Comparison of ENCODE assay signal across 16 mouse cellular contexts in genomic region chr9:91587271-91587670, GRCm38 (mm10).
DNase-seq lines count a peak whose midpoint lies in the region; ATAC-seq and TF ChIP-seq lines count a peak whose summit lies in the region.
"Had no signal": no experiment of that assay in that cellular context is flagged by ENCODE, and none has a peak within 500 bp of the region (broad histone marks: within the 10 kb centered on the region; RNA-seq: fewer than 3 reads in every experiment).

No protein-coding gene starts in this region.

- 0 out of 2 replicates have a peak, but pooled peaks cover 3% of the 10 kb centered on the region for H3K4me1 ChIP-seq in forebrain, embryonic 15.5 days
- peaks cover 2% of the 10 kb centered on the region; the same call in 1 of the 2 replicates for H3K4me1 ChIP-seq in forebrain, embryonic 10.5 days
- H3K4me1 ChIP-seq in midbrain, postnatal 0 days (ENCODE audit: insufficient read depth, low read length): no peaks in the 10 kb centered on the region
- H3K4me1 ChIP-seq in midbrain, embryonic 13.5 days (replicated peaks): 0 out of 2 replicates have a peak, but pooled peaks cover 5% of the 10 kb centered on the region
- H3K4me1 ChIP-seq in forebrain, postnatal 0 days (ENCODE audit: insufficient read depth): no peaks in the 10 kb centered on the region; the same call in 1 of the 2 replicates
- H3K4me1 ChIP-seq: embryonic facial prominence, embryonic 12.5 days; heart, embryonic 13.5 days had no signal

- ATAC-seq in forebrain, embryonic 15.5 days (replicated peaks): peak; percentile 85
- ATAC-seq in midbrain, postnatal 0 days (ENCODE audit: low FRiP score): 0 out of 2 replicates have a peak, but pooled peaks have one; percentile 31
- ATAC-seq in midbrain, embryonic 13.5 days: no peak
- ATAC-seq in forebrain, postnatal 0 days: peak; percentile 53; the same call in 1 of the 2 replicates
- ATAC-seq in megakaryocyte progenitor cell, adult 5-6 weeks (replicated peaks; ENCODE audit: poor library complexity): peak; percentile 62
- ATAC-seq: intestine, embryonic 16.5 days had no signal

- no peak for TF ChIP-seq CTCF in midbrain, postnatal 0 days (IDR thresholded peaks at IDR 0.05)
- no peak for TF ChIP-seq CTCF in forebrain, postnatal 0 days (IDR thresholded peaks at IDR 0.05; ENCODE audit: low read depth)

- no peak overlapping the region for H3K4me3 ChIP-seq in forebrain, embryonic 15.5 days
- H3K4me3 ChIP-seq in forebrain, embryonic 10.5 days: no peak overlapping the region
- H3K4me3 ChIP-seq in midbrain, postnatal 0 days (ENCODE audit: low read depth, low read length): no peak overlapping the region
- H3K4me3 ChIP-seq in midbrain, embryonic 13.5 days (replicated peaks): no peak overlapping the region
- H3K4me3 ChIP-seq in forebrain, postnatal 0 days (ENCODE audit: low read depth, low read length): no peak overlapping the region
- H3K4me3 ChIP-seq: embryonic facial prominence, embryonic 12.5 days; heart, embryonic 13.5 days had no signal

- H3K9me3 ChIP-seq in forebrain, embryonic 15.5 days: no peaks in the 10 kb centered on the region
- H3K9me3 ChIP-seq in forebrain, embryonic 10.5 days: no peaks in the 10 kb centered on the region
- H3K9me3 ChIP-seq in midbrain, postnatal 0 days (ENCODE audit: low read length): no peaks in the 10 kb centered on the region
- no peaks in the 10 kb centered on the region for H3K9me3 ChIP-seq in midbrain, embryonic 13.5 days
- H3K9me3 ChIP-seq in forebrain, postnatal 0 days (ENCODE audit: low read length): no peaks in the 10 kb centered on the region
- H3K9me3 ChIP-seq: embryonic facial prominence, embryonic 12.5 days had no signal

- 51% methylated on average over 7 of the region's 7 CpGs for WGBS in forebrain, embryonic 15.5 days
- 91% methylated on average over 7 of the region's 7 CpGs for WGBS in forebrain, embryonic 10.5 days
- WGBS in midbrain, postnatal 0 days: 68% methylated on average over 7 of the region's 7 CpGs
- 87% methylated on average over 7 of the region's 7 CpGs for WGBS in midbrain, embryonic 13.5 days
- 59% methylated on average over 7 of the region's 7 CpGs for WGBS in forebrain, postnatal 0 days

- no peaks in the 10 kb centered on the region for H3K27me3 ChIP-seq in forebrain, embryonic 15.5 days
- no peaks in the 10 kb centered on the region for H3K27me3 ChIP-seq in forebrain, embryonic 10.5 days (ENCODE audit: poor library complexity, severe bottlenecking)
- no peaks in the 10 kb centered on the region for H3K27me3 ChIP-seq in midbrain, postnatal 0 days (ENCODE audit: insufficient read depth, low read length)
- no peaks in the 10 kb centered on the region for H3K27me3 ChIP-seq in midbrain, embryonic 13.5 days
- H3K27me3 ChIP-seq in forebrain, postnatal 0 days (ENCODE audit: insufficient read depth, low read length): no peaks in the 10 kb centered on the region
- H3K27me3 ChIP-seq: embryonic facial prominence, embryonic 12.5 days; heart, embryonic 13.5 days had no signal

- H3K4me2 ChIP-seq in forebrain, embryonic 15.5 days (replicated peaks): no peak overlapping the region
- no peak overlapping the region for H3K4me2 ChIP-seq in midbrain, postnatal 0 days (ENCODE audit: low read depth, low read length, poor library complexity, severe bottlenecking)
- no peak overlapping the region for H3K4me2 ChIP-seq in midbrain, embryonic 13.5 days (replicated peaks)
- no peak overlapping the region for H3K4me2 ChIP-seq in forebrain, postnatal 0 days (ENCODE audit: low read depth)
- H3K4me2 ChIP-seq: embryonic facial prominence, embryonic 12.5 days; heart, embryonic 13.5 days had no signal

- no peak for DNase-seq in forebrain, embryonic 10.5 days (ENCODE audit: extremely low spot score, low spot score)
- DNase-seq in midbrain, postnatal 0 days (ENCODE audit: low spot score): no peak
- DNase-seq in forebrain, postnatal 0 days: peak; percentile 27
- DNase-seq in gastrocnemius, postnatal 10 days: no peak
- DNase-seq: adrenal gland, adult 2 months; adrenal gland, postnatal 25 days; cerebellum, adult 9-10 months; gastrocnemius, postnatal 14 days; heart, postnatal 36 days; kidney, adult 2 months had no signal

- no peaks in the 10 kb centered on the region for H3K36me3 ChIP-seq in forebrain, embryonic 15.5 days
- H3K36me3 ChIP-seq in forebrain, embryonic 10.5 days (replicated peaks): no peaks in the 10 kb centered on the region
- no peaks in the 10 kb centered on the region for H3K36me3 ChIP-seq in midbrain, postnatal 0 days (ENCODE audit: insufficient read depth, low read length)
- no peaks in the 10 kb centered on the region for H3K36me3 ChIP-seq in midbrain, embryonic 13.5 days
- H3K36me3 ChIP-seq in forebrain, postnatal 0 days (ENCODE audit: insufficient read depth): no peaks in the 10 kb centered on the region
- H3K36me3 ChIP-seq: embryonic facial prominence, embryonic 12.5 days; heart, embryonic 13.5 days had no signal

- no peak overlapping the region for H3K9ac ChIP-seq in forebrain, embryonic 15.5 days (replicated peaks)
- no peak overlapping the region for H3K9ac ChIP-seq in midbrain, postnatal 0 days (replicated peaks; ENCODE audit: low read length, poor library complexity, severe bottlenecking)
- H3K9ac ChIP-seq in midbrain, embryonic 13.5 days (replicated peaks): no peak overlapping the region
- peak overlapping the region; percentile 3; the same call in 1 of the 2 replicates for H3K9ac ChIP-seq in forebrain, postnatal 0 days
- H3K9ac ChIP-seq: embryonic facial prominence, embryonic 12.5 days; heart, embryonic 13.5 days had no signal

- no peak overlapping the region for H3K27ac ChIP-seq in forebrain, embryonic 15.5 days (replicated peaks)
- no peak overlapping the region for H3K27ac ChIP-seq in forebrain, embryonic 10.5 days
- H3K27ac ChIP-seq in midbrain, postnatal 0 days (ENCODE audit: low read depth, low read length): no peak overlapping the region
- no peak overlapping the region for H3K27ac ChIP-seq in midbrain, embryonic 13.5 days
- H3K27ac ChIP-seq in forebrain, postnatal 0 days (ENCODE audit: low read depth, low read length): no peak overlapping the region
- H3K27ac ChIP-seq: embryonic facial prominence, embryonic 12.5 days; heart, embryonic 13.5 days had no signal
